Mouse (Mus musculus) erythroblast, embryonic 14.5 days (primary cell): Measurements from ENCODE around the gene Ddx10. TPM values are rescaled to one million over a fixed set of nuclear protein-coding genes. Genes with fewer than 3 reads are reported as not detected.
A peak's percentile ranks its signal among the peaks of the same experiment; 100 is the strongest.

Experiments used
- H3K27me3 ChIP-seq: 2 replicates; pipeline ENCODE4 v1.6.1; 2012; ENCODE audit warnings: inconsistent platforms; ENCODE audit not compliant: control insufficient read depth
- H3K36me3 ChIP-seq: 2 replicates; pipeline ENCODE4 v1.6.1; 2012; ENCODE audit warnings: mild to moderate bottlenecking, inconsistent platforms; ENCODE audit not compliant: control insufficient read depth
- H3K4me1 ChIP-seq: 2 replicates; pipeline ENCODE4 v1.6.1; 2012; ENCODE audit warnings: inconsistent platforms; ENCODE audit not compliant: control insufficient read depth
- H3K4me3 ChIP-seq: replicated peaks from 2 replicates; pipeline ENCODE3; 2012; ENCODE audit warnings: moderate library complexity, mild to moderate bottlenecking, inconsistent platforms
- H3K9me3 ChIP-seq: 2 replicates; pipeline ENCODE4 v1.6.1; 2012; ENCODE audit warnings: low read length, inconsistent platforms, mixed read lengths; ENCODE audit not compliant: control insufficient read depth
- GATA1 ChIP-seq: IDR thresholded peaks from 2 replicates; pipeline ENCODE4 v1.6.1; 2012; ENCODE audit warnings: low read length, inconsistent platforms, mixed read lengths
- TAL1 ChIP-seq: IDR thresholded peaks from 3 replicates; pipeline ENCODE4 v1.6.1; 2012; ENCODE audit warnings: low read length, inconsistent platforms, mixed read lengths
- polyA plus RNA-seq: library from polyadenylated mRNA; stranded (reverse); fragments of >175 nt; gene quantifications from 2 replicates; pipeline ENCODE4 v1.2.3, GENCODE M21; 2012

Gene Ddx10
- polyA plus RNA-seq: 0.11 and 0.20 TPM in 2 replicates

DNA sequence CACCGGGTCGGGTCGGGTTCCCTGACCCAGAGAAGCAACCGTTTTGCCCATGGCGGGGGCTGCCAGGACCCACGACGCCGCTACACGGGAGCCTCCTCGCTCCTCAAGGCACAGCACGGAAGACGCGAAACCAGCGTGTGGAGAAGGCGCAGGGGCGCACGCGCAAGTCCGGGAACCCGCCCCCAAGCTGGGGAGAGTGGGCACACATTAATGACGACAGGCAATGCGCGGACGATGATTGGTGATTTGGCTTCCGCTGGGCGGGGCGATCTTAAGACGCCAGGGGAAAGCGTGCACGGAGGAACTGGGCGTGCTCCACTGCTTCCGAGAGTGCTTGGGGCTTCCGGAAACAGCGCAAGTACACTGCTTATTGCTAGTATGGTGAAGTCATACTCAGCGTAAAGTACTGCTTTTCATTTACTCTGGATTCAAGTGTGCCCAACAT lies at the start of gene Ddx10:
Ddx10 (minus strand) TSS at position 101 of the 445 bp plus-strand sequence.
- TF ChIP-seq TAL1 (no peak), GATA1 (no peak)
- no peaks in the 10 kb centered on the region for H3K27me3 ChIP-seq
- no peaks in the 10 kb centered on the region for H3K9me3 ChIP-seq
- peaks cover 23% of the 10 kb centered on the region for H3K4me1 ChIP-seq
- no peaks in the 10 kb centered on the region; the same call in 1 of the 2 replicates for H3K36me3 ChIP-seq
- H3K4me3 ChIP-seq: peak within 1 kb of the TSS; percentile 85

DNA sequence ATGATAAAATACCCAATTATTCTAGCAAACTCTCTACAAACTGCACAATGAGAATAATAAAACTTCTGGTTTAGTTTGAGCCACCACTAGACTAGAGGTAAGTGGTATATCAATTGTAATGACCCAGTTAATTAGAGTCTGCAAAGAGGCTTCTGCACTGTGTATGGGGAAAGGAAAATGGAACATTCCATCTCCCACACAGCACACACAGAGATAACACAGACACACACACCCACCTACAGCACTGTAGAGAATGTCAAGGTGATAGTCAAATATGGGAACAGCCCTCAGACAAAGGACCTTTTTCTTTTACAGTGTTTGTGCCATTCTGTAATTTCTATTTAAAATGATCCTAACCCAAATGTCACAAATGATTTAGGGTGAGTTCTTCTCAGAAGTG lies 45.0 kb upstream of the Ddx10 start:
- Histone ChIP-seq H3K9me3 (no peaks in the 10 kb centered on the region), H3K27me3 (no peaks in the 10 kb centered on the region), H3K4me3 (no peak overlapping the region), H3K4me1 (no peaks in the 10 kb centered on the region), H3K36me3 (no peaks in the 10 kb centered on the region)
- TF ChIP-seq GATA1 (no peak), TAL1 (no peak)

DNA sequence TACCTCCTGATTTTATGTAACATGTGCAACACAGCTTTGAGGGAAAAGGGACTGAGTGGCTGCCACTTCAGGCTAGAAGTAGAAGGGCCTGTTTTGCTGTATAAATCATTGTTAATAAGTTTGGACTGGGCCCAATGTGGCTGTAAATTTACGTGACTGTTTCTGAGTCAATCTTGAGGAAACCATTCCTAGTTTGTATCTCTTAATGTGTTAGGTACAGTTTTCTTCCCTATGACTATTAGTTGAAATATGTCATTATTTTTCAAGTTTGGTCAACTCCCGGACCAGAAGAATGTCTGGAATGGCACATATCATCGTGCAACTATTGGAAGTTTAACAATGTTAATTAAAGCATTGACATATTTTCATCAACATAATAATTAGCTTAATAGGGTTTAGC lies 42.2 kb upstream of the Ddx10 start:
- Histone ChIP-seq H3K27me3 (no peaks in the 10 kb centered on the region), H3K36me3 (no peaks in the 10 kb centered on the region), H3K4me1 (no peaks in the 10 kb centered on the region), H3K4me3 (no peak overlapping the region), H3K9me3 (no peaks in the 10 kb centered on the region)
- no peak for TF ChIP-seq GATA1
- TF ChIP-seq TAL1: no peak

DNA sequence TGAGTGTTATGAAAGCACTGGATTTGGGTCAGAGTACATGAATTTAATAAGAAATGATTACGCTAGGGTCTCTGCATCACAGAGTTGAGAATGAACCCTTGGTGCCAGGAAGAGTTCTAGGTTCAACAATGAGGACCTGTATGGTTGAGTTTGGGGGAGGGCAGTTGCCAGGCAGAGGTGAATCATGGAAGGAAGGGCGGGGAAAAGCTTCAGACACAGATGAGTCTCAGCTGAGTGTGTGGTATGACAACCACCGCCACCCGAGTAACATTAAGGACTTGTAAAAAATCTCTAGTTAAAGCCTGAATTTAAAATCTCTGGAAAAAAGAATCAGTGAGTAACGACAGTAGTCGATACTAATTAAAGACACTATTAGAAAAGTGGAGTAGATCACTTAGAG lies 38.9 kb upstream of the Ddx10 start:
- no peaks in the 10 kb centered on the region for H3K4me1 ChIP-seq

DNA sequence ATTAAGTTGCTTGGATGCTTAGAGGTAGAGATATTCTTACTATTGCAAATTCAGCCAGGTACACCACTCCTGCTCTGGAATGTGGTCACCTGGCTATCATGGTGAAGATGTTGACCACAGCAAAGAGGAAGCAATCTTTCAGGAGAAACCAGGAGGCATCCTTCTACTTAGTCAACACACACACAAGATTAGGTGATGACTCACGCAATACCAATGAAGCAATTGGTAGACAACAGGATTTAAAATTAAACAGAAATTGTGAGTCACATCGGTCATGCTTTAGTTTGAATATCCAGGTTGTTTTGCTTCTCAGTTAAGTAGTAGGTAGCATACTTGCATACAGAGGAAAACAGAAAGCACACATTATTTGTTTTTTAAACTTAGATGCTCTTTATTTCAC lies 31.1 kb upstream of the Ddx10 start:
- no peaks in the 10 kb centered on the region for H3K9me3 ChIP-seq
- H3K36me3 ChIP-seq: no peaks in the 10 kb centered on the region
- no peaks in the 10 kb centered on the region for H3K4me1 ChIP-seq
- TF ChIP-seq GATA1: no peak
- TF ChIP-seq TAL1: no peak
- H3K4me3 ChIP-seq: no peak overlapping the region
- H3K27me3 ChIP-seq: no peaks in the 10 kb centered on the region

More for the DNA sequence above, 38.9 kb upstream of the Ddx10 start:
- Histone ChIP-seq H3K27me3 (no peaks in the 10 kb centered on the region), H3K36me3 (no peaks in the 10 kb centered on the region), H3K4me3 (no peak overlapping the region), H3K9me3 (no peaks in the 10 kb centered on the region)
- TF ChIP-seq GATA1 (no peak), TAL1 (no peak)

DNA sequence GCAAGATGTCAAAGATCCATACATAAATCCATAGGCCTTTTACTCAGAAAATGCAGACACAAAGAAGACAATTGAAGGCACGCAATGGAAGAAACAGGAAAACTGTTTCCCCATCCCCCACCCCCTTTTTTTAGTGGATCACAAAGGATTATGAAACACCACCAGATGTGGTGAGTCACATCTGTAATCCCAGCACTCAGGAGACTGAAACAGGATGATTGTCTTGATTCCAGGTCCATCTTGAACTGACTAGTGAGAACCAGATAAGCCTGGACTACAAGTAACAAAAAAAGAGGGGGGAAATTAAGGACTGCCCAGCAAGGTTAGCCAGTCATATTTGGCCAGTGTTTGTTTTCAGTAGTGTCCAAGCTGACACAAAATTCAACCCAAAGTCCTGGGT lies 28.5 kb upstream of the Ddx10 start:
- no peaks in the 10 kb centered on the region for H3K27me3 ChIP-seq
- no peaks in the 10 kb centered on the region for H3K4me1 ChIP-seq
- TF ChIP-seq GATA1 (no peak), TAL1 (no peak)
- no peaks in the 10 kb centered on the region for H3K9me3 ChIP-seq
- no peaks in the 10 kb centered on the region for H3K36me3 ChIP-seq
- no peak overlapping the region for H3K4me3 ChIP-seq

DNA sequence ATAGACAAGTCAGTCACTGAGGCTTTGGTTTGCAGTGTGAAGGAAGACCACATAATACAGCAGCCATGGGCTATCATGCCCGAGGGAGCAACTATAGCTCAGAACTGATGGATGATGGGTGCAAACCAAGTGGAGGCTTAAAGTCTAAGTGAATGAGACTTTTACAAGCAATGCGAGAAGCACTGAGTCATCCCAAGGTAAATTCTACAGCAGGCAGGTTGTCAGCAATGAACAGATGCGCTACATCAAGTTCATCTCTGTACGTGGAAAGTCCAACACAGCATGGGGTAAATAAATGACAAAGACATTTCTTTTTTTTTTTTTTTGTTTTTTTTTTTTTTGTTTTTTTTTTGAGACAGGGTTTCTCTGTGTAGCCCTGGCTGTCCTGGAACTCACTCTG lies 24.9 kb upstream of the Ddx10 start:
- TF ChIP-seq TAL1: no peak
- no peak for TF ChIP-seq GATA1
- no peaks in the 10 kb centered on the region for H3K36me3 ChIP-seq
- H3K27me3 ChIP-seq: no peaks in the 10 kb centered on the region
- no peak overlapping the region for H3K4me3 ChIP-seq
- H3K4me1 ChIP-seq: no peaks in the 10 kb centered on the region
- no peaks in the 10 kb centered on the region for H3K9me3 ChIP-seq

DNA sequence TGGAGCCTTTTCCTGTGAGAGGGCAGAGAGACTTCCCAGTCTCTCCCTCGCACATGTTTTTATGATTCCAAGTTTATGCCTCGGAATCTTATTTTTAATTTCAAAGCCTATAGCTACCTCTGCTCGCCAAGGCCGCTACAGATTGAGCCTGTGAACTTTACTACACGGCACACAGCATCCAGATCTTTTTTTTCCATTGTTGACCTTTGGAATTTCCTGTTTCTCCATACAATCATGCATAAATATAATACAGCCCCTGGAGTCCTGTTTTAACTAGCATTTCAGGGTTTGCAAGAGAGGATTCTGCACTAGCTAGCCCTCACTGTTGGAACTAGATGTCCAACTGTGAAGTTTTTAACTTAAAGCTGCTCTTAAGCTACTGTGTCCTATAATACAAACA lies 24.4 kb upstream of the Ddx10 start:
- TF ChIP-seq GATA1: no peak
- TF ChIP-seq TAL1: no peak
- H3K27me3 ChIP-seq: no peaks in the 10 kb centered on the region
- H3K9me3 ChIP-seq: no peaks in the 10 kb centered on the region
- no peaks in the 10 kb centered on the region for H3K4me1 ChIP-seq
- no peak overlapping the region for H3K4me3 ChIP-seq
- H3K36me3 ChIP-seq: no peaks in the 10 kb centered on the region

DNA sequence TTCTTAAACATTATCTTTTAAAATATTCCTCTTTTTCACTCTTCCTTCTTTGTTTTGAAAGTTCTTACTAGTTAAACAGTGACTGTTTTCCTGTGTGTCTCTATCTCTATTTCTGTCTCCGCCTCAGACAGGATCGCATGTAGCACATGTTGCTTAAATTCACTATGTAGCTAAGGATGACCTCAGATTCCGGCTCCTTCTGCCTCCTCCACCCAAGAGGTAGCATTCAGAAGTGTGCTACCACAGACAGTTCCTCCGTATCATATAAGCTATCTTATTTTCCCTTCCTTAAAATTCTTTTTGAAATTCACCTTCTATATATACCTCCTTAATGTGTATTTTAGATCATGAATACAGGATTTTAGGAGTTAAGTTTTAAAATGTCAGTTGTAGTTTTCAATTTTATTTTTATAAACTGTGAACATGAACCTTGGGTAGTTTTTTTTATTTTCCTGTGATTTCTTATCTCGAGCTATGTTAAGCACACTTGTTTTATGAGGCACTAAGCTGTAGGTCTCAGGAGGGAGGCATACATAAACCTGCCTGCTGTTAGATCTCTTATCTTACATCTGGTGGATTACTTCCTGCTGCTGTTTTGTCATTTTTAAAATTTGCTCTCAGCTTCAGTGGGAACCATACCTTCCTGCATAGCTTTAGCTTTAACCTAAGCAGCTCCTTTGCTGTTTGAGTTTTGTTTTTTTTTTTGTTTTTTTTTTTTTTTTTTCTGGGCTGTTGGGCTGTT lies 23.6 kb upstream of the Ddx10 start:
- H3K27me3 ChIP-seq: no peaks in the 10 kb centered on the region

DNA sequence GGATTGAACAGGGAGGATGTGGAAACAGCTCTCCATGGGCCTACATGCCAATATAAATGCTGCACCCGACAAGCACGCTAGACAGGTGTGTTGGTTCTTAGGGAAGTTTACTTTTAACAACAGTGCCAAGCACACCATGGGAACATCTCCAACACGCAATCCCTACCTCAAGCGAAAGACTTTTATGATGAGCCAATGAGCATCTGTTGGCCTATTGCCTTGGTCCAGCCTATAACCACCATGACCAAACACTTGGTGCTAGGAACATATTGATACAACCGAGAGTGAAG lies 21.6 kb upstream of the Ddx10 start:
- Histone ChIP-seq H3K4me1 (no peaks in the 10 kb centered on the region), H3K9me3 (no peaks in the 10 kb centered on the region), H3K4me3 (no peak overlapping the region), H3K36me3 (no peaks in the 10 kb centered on the region), H3K27me3 (no peaks in the 10 kb centered on the region)
- no peak for TF ChIP-seq TAL1
- TF ChIP-seq GATA1: no peak

More for the DNA sequence above, 23.6 kb upstream of the Ddx10 start:
- no peaks in the 10 kb centered on the region for H3K9me3 ChIP-seq
- no peaks in the 10 kb centered on the region for H3K4me1 ChIP-seq
- no peaks in the 10 kb centered on the region for H3K36me3 ChIP-seq
- TF ChIP-seq TAL1: no peak
- no peak for TF ChIP-seq GATA1
- no peak overlapping the region for H3K4me3 ChIP-seq
